Mouse (Mus musculus) frontal cortex, postnatal 36 days (tissue): ENCODE data around the gene Sirt2.

Experiments used
- DNase-seq, 2 experiments: peaks; one replicate each; pipeline ENCODE4 v3.0.0; 2022; ENCODE audit warnings: low spot score in 2 of 2

Sirt2 gene

DNA sequence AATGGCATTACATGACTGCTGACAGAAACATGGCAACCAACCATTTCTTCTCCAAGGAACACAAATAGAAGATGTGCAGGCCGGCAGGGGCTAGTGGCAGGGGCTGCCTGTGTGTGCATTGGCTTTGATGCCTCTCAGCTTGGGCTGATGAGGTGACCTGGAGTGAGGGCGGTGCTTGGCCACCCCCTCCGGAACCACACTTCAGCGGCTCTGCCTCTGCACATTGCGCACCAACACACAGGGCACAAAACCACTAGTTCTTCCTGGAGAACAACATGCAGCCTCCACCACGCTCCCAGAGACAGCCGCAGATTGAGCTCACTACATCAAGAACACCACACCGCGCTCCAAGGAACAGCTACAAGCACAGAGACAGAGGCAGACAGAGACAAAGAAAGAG, 49.7 kb downstream of the Sirt2 start:
- DNase-seq: no peak

DNA sequence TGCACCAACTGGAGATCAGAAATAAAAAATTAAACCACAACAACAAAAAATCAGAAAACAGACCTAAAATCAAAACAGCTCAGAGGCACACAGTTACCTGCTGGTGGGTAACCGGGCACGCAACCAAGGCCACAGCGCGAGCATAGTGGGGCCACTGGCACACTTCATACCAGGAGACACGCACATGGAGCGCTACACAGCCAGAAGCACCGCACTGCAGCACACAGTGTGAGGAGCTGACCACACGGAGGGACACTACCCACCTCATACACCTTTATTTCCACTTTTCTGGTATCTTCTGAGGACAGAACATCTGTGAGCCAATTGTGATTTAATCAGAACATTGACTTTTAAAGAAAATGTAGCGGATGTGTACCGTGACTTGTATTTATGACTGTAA, 50.4 kb downstream of the Sirt2 start:
- no peak for DNase-seq

GRCm38 (mm10) chr7:28817524-28817923, 51.0 kb downstream of the Sirt2 start:
- DNase-seq: no peak

DNA sequence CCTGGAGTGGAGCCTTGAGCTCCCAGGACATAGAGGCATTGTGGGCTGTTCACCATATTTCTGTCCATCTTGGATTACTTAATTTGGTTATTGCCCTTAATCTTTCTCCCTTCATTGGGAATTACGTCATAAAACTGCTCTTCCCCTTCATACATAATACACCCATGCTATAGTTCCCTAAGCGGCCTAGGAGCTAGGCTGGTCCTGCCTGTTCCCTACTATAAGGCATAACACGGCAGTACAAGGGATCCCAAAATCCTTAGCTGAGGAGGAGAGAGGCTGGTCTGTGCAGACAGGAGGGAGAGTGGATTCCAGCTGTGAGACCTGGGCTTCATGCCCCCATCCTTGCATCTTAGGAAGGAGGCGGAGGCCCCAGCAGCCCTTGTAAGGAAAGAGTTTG, 51.4 kb downstream of the Sirt2 start:
- no peak for DNase-seq

DNA sequence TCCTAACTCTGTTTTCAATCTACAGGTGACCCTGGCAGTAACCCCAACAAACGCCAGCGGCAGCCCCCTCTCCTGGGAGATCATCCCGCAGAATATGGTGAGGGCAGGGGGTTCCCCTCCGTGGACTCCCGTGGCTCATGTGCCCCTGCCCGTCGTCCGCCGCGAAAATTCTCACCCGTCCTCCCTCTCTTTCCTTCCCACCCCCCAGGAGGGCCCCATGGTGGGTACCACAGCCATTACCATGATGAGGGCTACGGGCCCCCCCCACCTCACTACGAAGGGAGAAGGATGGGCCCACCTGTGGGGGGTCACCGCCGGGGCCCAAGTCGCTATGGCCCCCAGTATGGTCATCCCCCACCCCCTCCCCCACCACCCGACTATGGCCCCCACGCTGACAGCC, 51.9 kb downstream of the Sirt2 start:
- DNase-seq: no peak

DNA sequence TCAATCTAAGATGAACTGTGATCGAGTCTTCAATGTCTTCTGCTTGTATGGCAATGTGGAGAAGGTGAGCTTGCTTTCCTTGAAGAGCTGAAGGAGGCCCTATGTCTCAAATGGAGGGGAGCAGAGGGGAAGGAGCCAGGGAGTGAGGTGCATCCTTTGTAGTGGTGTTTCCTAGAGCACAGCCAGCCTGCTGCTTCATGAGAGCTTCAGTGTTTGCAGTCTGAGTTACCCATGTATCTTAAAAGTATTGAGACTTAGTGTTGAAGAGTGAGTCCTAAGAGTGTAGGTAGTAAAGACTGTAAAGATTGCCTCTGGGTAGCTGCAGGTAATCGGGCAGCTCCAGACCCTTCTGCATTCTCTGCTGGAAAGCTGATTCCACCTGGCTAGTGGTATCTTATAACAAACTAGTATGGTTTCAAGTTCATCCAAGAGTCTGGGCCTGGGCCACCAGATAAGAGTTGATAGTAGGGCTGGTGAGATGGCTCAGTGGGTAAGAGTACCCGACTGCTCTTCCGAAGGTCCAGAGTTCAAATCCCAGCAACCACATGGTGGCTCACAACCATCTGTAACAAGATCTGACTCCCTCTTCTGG, 52.4 kb downstream of the Sirt2 start:
- no peak for DNase-seq

DNA sequence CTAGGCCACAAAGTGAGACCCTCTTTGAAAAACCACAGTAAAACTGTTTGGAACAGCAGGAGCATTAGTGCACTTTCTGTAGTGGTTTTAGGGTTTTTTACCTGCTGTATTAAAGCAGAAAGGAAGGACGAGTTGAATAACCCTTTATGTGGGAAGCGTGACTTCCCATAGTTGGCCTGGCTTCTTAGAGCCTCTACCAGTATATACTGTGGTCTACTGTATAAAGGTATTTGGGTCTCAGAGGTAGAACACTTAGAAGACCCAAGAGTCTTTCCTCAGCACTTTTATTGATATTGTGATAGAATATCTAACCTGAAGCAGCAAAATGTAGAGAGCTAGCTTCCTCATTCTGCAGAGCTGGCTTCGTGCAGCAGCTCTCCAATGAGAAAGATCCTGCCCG, 53.0 kb downstream of the Sirt2 start:
- no peak for DNase-seq

DNA sequence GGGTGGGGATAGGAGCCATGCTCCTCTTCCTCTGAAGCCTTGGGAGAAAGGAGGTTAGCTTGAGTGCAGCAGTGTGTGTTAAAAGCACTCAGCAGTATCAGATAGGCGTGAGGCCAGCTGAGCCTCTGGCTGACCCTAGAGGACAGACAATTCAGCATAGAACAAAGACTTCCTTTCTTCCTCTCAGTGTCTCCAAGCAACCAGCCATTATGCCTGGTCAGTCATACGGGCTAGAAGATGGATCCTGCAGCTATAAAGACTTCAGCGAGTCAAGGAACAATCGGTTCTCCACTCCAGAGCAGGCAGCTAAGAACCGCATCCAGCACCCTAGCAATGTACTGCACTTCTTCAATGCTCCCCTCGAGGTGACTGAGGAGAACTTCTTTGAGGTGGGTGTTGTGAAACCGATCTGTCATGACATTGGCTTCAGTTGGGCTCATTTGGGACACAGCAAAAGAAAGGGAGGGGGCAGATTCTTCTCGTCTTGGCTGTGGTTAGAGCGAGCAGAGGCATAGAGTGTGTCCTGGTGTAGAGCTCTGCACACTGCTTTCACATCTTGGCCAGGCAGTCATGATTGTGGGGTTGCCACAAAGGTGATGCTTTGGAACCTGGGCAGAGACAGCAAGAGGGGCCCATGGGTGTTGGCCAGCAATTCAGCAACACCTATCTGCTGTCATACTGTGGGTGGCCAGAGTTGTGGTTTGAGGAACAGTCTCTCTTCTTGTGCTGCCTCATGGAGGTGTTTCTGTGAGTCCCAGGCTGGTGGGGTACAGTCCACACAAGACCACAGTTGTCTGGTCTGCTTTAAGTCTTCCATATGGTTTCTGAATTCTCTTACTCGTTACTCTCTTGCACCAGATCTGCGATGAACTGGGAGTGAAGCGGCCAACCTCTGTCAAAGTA, 54.1 kb downstream of the Sirt2 start:
- no peak for DNase-seq

GRCm38 (mm10) chr7:28821261-28821831, 54.8 kb downstream of the Sirt2 start:
- peak; percentile 57 for DNase-seq

DNA sequence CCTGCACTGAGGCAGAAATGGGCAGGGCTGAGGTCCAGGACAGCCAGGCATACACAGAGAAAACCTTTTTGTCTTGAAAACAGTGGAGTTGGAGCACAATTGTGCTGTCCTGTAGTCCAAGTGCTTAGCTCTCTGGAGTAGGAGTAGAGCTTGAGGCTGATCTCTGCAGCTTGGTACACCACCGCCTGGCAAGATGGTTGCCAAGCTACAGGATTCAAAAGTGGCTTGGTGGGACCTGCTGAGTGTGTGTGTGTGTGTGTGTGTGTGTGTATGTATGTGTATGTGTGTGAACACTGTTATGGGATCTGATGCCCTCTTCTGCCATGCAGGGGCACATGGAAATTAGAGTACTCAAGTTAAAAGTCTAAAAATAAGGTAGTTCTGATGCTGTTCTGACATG, 56.0 kb downstream of the Sirt2 start:
- no peak for DNase-seq

DNA sequence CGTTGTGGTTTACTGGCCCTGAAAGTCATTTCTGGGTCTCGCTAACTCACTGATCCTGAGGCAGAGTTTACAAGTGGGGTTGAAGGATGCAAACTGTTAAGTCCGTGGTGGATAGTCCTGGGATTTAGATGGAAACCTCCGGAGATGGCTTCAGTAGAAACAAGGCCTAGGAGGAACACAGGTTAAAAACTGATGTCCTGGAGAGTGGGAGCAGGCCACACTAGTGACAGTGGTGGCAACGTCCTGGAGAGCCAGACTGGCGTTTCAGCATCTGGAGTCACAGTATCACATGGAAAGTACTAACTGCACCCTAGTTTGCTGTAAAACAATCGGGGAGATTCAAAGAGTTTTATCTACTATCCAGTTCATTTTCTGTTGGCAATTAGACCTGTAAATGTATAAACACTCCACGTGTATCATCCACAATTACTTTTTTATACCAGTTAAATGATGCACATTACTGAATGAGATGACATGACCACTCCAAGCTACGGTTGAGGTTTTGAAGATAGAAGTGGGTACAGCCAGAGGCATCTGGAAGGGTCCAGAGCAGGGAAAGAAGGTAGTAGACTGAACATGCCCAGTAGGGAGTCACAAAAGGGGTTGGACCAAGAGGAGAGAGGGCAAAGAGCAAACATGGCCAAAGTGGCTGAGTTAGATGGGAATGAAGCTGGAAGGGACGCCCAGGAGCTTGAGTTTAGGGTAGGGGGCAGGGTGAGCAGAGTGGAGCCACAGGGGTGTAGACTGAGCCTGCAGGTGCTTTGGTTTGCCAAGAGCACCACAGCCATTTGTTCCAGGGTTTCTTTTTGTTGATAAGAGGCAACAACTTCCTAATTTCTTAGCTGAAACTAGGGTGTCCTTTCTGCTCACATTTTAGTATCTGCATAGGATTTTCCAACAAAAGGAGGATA, 56.7 kb downstream of the Sirt2 start:
- no peak for DNase-seq

DNA sequence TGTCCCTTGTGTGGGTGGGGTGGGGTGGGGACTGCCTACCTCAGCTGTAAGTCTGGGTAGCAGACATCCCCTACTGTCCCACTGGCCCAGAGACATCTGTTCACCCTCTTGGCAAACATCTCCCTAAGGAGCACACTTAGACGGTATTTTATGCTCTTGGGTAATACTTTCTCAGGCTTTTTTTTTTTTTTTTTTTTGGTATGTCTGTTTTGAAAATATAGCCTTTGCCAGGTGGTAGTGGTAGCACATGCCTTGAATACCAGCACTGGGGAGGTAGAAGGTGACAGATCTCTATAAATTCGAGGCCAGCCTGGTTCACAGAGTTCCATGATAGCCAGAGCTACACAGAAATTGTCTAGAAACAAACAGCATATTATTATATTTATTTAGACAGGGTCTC, 57.4 kb downstream of the Sirt2 start:
- no peak for DNase-seq

- peak; percentile 85 to 89 for DNase-seq
Measured at GRCm38 (mm10) chr7:28824941-28825685, 58.6 kb downstream of the Sirt2 start, which contains the start of gene Ech1. Gene Ech1 (plus strand): TSS chr7:28825217.

DNA sequence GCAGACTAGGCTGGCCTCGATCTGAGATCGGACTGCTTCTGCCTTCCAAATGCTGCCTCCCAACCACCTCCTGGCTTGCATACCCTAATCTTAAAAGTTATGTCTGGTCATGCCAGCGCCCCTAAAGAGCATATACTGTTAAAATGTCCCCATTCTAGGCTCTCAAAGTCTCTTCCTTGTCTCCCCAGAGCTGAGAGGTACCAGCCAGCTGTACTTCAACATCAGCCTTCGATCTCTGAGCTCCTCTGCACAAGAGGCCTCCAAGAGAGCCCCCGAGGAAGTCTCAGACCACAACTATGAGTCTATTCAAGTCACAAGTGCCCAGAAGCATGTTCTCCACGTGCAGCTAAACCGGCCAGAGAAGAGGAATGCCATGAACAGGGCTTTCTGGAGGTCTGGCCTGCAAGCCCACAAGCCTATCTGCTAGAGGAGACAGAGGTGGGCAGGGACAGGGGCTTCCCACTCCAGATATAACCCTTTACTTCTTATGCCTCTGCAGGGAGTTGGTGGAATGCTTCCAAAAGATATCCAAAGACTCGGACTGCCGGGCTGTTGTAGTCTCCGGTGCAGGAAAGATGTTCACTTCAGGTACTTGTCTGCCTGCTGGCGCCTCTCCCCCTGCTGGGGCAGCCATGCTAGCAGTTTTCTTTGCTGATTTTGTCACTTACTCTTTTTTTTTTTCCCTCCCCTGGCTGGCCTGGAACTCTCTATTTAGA, 59.3 kb downstream of the Sirt2 start:
- DNase-seq: no peak

DNA sequence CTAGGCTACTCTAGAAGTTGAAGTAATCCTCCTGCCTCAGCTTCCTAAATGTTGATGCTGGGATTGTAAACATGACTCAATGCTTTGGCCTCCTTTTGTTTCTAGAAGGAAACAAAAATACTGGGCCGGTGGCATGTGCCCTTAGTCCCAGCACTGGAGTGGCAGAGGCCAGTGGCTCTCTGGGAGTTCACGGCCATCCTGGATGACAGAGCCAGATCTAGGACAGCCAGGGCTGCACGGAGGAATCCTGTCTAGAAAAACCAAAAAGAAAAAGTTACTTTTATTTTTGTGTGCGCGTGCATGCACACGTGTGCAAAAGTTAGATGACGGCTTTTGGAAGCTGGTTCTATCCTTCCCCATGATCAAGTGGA, 59.9 kb downstream of the Sirt2 start:
- no peak for DNase-seq

GRCm38 (mm10) chr7:28827338-28827737, 60.8 kb downstream of the Sirt2 start:
- peak; percentile 49 to 79 for DNase-seq

- no peak for DNase-seq
Measured at GRCm38 (mm10) chr7:28829821-28830220, 63.3 kb downstream of the Sirt2 start.

DNA sequence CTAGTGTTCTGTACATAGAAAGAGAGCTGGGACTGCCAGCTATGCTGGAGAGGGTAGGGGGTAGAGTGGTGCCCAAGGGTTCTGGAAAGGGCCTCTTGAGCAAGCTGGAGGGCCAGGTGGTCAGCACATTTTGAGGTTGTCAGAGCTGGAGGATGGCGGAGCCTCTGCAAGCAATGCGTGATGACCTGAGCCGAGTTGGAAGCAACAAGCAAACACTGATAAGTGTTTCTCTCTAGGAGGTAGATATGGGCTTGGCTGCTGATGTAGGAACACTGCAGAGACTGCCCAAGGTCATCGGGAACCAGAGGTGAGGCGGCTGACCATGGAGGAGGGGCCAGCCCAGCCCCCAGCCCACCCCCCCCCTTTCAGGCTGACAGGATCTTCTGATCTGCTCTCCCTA, 64.4 kb downstream of the Sirt2 start:
- DNase-seq: no peak

GRCm38 (mm10) chr7:28831411-28832125, 65.0 kb downstream of the Sirt2 start:
- no peak for DNase-seq

DNA sequence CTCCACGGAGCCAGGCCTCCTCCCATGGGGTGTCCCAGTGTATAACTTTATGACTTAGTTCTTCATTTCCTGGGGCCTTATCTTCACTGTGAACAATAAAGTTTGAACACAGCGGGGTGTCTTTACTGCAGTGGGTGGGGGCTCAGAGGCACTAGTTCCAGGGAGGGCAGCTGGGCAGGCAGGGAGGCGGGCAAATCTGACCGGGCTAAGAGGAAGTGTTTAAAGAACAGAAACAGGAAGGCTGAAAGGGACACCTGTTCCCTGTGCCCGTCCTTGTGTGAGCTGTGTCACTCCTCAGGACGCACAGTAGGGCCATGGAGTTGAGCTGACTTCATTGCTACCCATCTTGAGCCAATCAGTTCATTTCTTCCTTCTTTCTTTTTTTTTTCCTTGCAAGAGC, 65.6 kb downstream of the Sirt2 start:
- DNase-seq: no peak
